Mouse (Mus musculus) midbrain, embryonic 15.5 days (tissue): ENCODE measurements at regions not wholly inside any gene's neighbourhood (a gene's known extent, or its start where the extent isn't known, plus 50 kb on each side); places are given as distances from the start of the nearest gene placed in this dataset.

Experiments
- ATAC-seq: fragments of 200-750 bp; cut with Nextera tagmentation; replicated peaks from 2 replicates; pipeline ENCODE4 v1.8.0; 2017; ENCODE audit warnings: moderate TSS enrichment
- H3K27ac ChIP-seq: fragments of 300-500 bp; sonication (generic); 2 replicates; pipeline ENCODE4 v1.5.1; 2015; ENCODE audit warnings: mild to moderate bottlenecking, inconsistent platforms
- H3K27me3 ChIP-seq: fragments of 300-500 bp; sonication (generic); replicated peaks from 2 replicates; pipeline ENCODE4 v1.6.1; 2015; ENCODE audit warnings: inconsistent platforms
- H3K36me3 ChIP-seq: fragments of 300-500 bp; sonication (generic); replicated peaks from 2 replicates; pipeline ENCODE4 v1.6.1; 2015; ENCODE audit warnings: inconsistent platforms
- H3K4me1 ChIP-seq: fragments of 300-500 bp; sonication (generic); 2 replicates; pipeline ENCODE4 v1.6.1; 2015; ENCODE audit warnings: inconsistent platforms
- H3K4me2 ChIP-seq: fragments of 300-500 bp; sonication (generic); 2 replicates; pipeline ENCODE4 v1.6.1; 2015; ENCODE audit warnings: inconsistent platforms, mild to moderate bottlenecking, moderate library complexity
- H3K4me3 ChIP-seq: fragments of 300-500 bp; sonication (generic); 2 replicates; pipeline ENCODE4 v1.5.1; 2015; ENCODE audit warnings: mild to moderate bottlenecking, inconsistent platforms
- H3K9ac ChIP-seq: fragments of 300-500 bp; sonication (generic); 2 replicates; pipeline ENCODE4 v1.6.1; 2015; ENCODE audit warnings: mild to moderate bottlenecking, inconsistent platforms
- H3K9me3 ChIP-seq: fragments of 300-500 bp; sonication (generic); 2 replicates; pipeline ENCODE4 v1.6.1; 2016; ENCODE audit warnings: inconsistent platforms
- WGBS: fragments of 180-500 bp; shearing (Covaris S2); methylation state at CpG from one replicate; pipeline ENCODE4 v1.1.7; 2015; ENCODE audit warnings: mixed read lengths; 5-methylcytosine and 5-hydroxymethylcytosine counted together

DNA sequence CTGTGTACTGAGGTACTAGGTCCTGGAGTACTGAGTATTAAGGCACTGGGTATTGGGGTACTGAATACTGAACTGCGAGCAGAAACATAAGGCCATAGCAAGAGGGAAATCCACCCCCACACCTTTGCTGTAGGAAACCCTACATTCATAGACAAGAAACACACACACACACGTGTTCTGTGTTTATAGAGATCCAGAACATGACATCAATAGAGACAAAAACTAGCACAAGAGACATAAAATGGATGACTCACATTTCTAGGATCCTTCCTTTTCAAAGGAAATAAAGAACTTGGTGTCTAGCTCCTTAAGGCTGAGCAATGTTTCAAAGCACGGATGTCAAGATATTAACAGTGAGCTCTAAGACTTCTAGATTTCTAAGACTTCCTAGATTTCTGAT is 49.9 kb upstream of the Nepro start:
- Histone ChIP-seq H3K36me3 (no peaks in the 10 kb centered on the region), H3K9me3 (no peaks in the 10 kb centered on the region), H3K4me1 (peaks cover 18% of the 10 kb centered on the region), H3K4me2 (no peak overlapping the region), H3K9ac (no peak overlapping the region), H3K27ac (no peak overlapping the region), H3K4me3 (no peak overlapping the region), H3K27me3 (no peaks in the 10 kb centered on the region)
- WGBS: 89% methylated on average over 3 of the region's 3 CpGs
- no peak for ATAC-seq

DNA sequence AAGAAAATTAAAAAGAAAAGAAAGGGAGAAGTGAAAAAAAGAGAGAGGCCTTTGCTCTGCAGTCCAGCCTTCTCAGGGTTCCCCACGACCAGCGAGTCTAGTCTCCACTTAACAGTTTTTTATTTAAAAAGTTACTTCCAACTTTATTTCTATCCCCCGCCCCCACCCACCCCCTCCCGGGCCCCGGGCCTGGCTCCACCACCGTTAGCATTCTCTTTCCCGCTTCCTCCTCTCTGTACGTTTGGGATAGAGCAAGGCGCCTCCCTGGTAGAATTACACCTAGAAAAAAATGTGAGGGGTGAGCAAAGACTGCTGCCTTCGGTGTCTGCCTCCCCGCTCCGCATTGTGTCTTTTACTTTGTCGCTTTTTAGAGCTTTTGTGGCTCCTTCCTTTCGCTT is 51.7 kb upstream of the Nepro start:
- ATAC-seq: peak; percentile 77
- Histone ChIP-seq H3K9me3 (no peaks in the 10 kb centered on the region), H3K4me2 (peak overlapping the region; percentile 33), H3K27ac (0 out of 2 replicates have a peak overlapping the region, but pooled peaks have one; percentile 14), H3K4me1 (peaks cover 12% of the 10 kb centered on the region), H3K4me3 (no peak overlapping the region), H3K27me3 (no peaks in the 10 kb centered on the region), H3K9ac (no peak overlapping the region), H3K36me3 (no peaks in the 10 kb centered on the region)
- WGBS: 3% methylated on average over 14 of the region's 14 CpGs

DNA sequence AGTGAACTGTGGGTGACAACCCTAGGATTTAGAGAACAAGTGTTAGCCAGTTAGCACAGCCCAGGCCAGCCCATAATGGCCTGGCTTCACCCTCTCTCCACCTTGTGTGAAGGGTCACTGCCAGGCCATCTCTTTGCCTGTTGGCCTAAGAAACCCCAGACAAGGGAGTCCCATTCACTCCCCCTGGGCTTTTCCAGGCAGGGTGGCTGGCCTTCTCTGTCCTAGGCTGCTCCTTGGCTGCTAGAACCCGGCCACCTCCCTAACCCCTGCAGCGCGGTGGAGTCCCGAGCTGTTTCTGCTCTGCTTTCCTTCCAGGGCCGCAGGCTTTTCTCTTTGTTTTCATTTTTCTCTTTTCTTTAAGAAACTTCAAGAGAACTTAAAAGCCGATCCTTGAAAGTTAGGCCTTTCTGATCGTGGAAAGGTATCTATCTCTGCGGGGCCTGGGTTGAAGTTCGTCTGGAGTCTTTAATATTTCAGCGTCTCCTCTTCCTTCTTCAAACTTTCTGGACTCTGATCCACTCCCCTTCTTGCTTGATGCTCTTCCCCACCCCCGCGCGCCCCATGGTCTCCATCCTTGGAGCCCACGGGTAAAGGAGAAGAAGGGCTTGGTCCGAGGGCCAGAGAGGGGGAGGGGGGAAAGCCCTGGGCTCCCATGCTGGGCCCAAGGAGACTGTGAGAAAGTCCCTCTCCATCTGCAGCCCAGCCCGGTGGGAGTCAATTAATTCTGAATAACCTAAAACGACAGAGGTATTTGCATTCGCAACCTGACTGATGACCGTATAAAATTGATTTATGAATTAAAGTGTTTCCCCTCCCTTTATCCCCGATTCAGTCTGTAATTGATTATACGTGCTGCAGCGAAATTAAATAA is 52.3 kb upstream of the Nepro start:
- H3K9ac ChIP-seq: no peak overlapping the region
- 6% methylated on average over 22 of the region's 22 CpGs for WGBS
- peak; percentile 87 for ATAC-seq
- peak overlapping the region; percentile 37 for H3K27ac ChIP-seq
- no peaks in the 10 kb centered on the region for H3K36me3 ChIP-seq
- H3K9me3 ChIP-seq: no peaks in the 10 kb centered on the region
- H3K4me1 ChIP-seq: peaks cover 12% of the 10 kb centered on the region
- no peaks in the 10 kb centered on the region for H3K27me3 ChIP-seq
- H3K4me2 ChIP-seq: peak overlapping the region; percentile 18
- no peak overlapping the region for H3K4me3 ChIP-seq

DNA sequence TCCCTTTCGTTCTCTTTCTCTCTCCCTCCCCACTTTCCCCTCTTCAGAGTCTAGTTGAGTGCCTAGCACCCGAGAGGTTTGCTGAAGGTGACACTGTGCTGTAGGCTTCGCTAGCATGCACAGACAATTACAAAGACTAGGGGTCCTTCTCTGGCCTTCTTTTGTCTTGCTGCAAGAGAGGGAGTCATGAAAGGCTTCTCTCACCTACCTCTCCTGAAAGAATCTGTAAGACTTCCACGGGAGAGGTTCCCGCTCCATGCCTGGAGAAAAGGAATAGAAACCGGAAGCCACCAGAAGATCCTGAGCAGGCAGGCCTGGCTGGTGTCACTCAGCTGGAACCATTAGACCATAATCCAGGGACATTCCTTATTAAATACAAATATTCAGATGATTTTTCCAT is 56.0 kb upstream of the Nepro start:
- no peak overlapping the region for H3K27ac ChIP-seq
- H3K9me3 ChIP-seq: no peaks in the 10 kb centered on the region
- no peak for ATAC-seq
- peaks cover 12% of the 10 kb centered on the region for H3K4me1 ChIP-seq
- H3K36me3 ChIP-seq: no peaks in the 10 kb centered on the region
- no peak overlapping the region for H3K4me2 ChIP-seq
- H3K27me3 ChIP-seq: no peaks in the 10 kb centered on the region
- WGBS: 80% methylated on average over 6 of the region's 6 CpGs
- H3K9ac ChIP-seq: no peak overlapping the region
- H3K4me3 ChIP-seq: no peak overlapping the region

DNA sequence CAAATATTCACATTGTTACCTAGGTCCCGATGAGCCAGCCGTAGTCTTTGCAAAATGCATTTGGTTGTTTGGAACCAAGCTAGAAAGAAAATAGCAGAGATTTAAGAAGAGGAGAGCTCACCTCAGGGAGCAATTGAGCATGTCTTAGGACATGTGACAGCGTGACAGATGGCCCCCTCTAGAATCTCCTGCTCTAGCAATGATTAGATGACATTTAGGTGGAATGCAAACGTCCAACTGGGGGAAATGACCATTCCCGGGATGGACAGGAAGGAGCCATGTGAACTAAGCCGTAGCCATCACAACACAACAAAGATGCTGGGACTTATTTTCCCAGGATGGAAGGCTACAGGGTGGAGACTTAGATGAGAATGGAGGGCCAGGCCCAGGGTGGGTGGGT is 57.0 kb upstream of the Nepro start:
- Histone ChIP-seq H3K27me3 (no peaks in the 10 kb centered on the region), H3K9ac (no peak overlapping the region), H3K4me3 (no peak overlapping the region), H3K36me3 (no peaks in the 10 kb centered on the region), H3K4me2 (no peak overlapping the region), H3K27ac (no peak overlapping the region), H3K4me1 (peaks cover 6% of the 10 kb centered on the region), H3K9me3 (no peaks in the 10 kb centered on the region)
- 61% methylated on average over 6 of the region's 6 CpGs for WGBS
- ATAC-seq: no peak

DNA sequence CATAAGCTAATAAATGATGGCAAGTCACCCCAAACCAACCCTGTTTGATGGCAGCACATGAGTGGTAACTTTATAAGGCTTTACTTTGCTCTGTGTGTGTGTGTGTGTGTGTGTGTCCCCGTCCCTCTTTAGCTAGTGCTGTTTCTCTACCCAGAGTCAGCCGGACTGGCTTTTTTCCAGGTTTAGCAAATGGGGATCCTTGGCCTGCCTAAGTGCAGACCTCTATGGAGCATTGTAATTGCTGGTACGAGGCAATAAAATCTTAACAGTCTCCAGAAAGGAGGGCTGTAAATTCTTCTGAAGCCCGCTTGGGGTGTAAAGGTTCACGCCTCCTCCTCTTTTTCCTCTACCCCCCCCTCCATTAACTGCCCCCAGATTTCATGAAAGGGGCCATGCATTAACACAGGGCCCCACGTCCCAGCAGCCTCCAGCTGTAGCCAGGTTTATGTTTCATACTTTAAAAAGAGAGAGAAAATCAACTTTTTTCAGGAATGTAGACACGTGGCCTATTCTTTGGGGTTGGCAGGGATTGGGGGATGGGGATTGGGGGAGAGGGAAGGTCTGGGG is 57.6 kb upstream of the Nepro start:
- ATAC-seq: peak; percentile 58; the same call in 1 of the 2 replicates

DNA sequence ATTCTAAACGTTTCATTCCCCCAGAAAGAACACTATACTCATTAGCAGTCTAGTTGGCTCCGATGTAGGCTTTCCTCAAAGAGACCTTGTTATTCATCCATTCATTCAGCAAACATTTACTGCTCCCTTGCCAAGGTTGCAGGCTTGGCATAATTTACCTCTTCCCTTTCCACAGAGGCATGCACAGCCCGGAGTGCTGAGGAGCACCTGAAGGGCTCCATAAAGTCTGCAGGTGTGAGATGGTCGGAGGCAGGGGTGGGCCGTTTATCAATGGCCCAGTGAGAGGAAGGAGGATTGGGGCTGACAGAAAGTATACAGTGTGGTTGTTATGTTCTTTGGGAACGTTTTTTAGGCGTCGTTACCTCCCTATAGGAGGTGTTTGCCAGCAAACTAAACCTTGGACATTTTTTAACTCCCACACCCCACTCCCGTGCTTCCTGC is 58.6 kb upstream of the Nepro start:
- Histone ChIP-seq H3K36me3 (no peaks in the 10 kb centered on the region), H3K4me3 (no peak overlapping the region), H3K27me3 (no peaks in the 10 kb centered on the region), H3K9ac (no peak overlapping the region), H3K4me2 (no peak overlapping the region), H3K27ac (no peak overlapping the region), H3K9me3 (no peaks in the 10 kb centered on the region), H3K4me1 (peaks cover 7% of the 10 kb centered on the region)
- 73% methylated on average over 9 of the region's 9 CpGs for WGBS
- no peak for ATAC-seq

More for the DNA sequence above, 57.6 kb upstream of the Nepro start:
- no peak overlapping the region for H3K27ac ChIP-seq
- H3K4me3 ChIP-seq: no peak overlapping the region
- H3K9me3 ChIP-seq: no peaks in the 10 kb centered on the region
- H3K9ac ChIP-seq: no peak overlapping the region
- no peaks in the 10 kb centered on the region for H3K27me3 ChIP-seq
- H3K4me1 ChIP-seq: peaks cover 2% of the 10 kb centered on the region
- 58% methylated on average over 7 of the region's 7 CpGs for WGBS
- no peak overlapping the region for H3K4me2 ChIP-seq
- no peaks in the 10 kb centered on the region for H3K36me3 ChIP-seq

DNA sequence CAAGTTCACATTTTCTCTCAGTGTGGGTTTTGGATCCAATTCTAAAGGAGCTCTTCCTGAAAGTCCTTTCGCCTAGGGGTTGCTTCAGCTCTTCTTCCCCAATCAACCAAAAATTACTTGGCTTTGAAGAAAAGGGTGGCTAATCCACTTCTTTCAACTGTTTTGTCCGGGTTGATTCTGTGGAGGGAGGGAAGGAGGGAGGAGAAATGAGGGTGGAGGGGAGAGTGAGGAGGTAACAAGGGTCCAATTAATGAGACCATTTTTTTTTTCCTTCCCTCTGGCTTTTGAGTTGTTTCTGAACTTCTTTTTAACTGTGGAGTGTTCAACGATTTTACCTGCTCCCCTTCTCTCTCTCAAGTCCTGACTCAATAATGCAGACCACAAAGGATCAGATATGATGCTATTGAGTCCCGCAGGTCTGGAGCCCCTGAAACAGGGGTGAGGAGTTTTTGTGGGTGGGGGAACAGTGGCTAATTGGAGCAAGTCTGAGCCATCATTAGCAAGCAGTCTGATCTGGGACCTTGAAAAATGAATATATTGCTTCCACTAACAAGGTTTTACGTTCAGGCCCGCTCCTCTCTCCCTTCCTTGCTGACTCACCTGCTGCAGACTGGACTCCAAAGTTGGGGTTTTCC is 61.0 kb upstream of the Nepro start:
- Histone ChIP-seq H3K4me2 (no peak overlapping the region), H3K4me3 (no peak overlapping the region), H3K4me1 (peaks cover 7% of the 10 kb centered on the region), H3K9ac (no peak overlapping the region), H3K9me3 (no peaks in the 10 kb centered on the region), H3K36me3 (no peaks in the 10 kb centered on the region), H3K27ac (no peak overlapping the region), H3K27me3 (no peaks in the 10 kb centered on the region)
- no peak for ATAC-seq
- WGBS: 58% methylated on average over 6 of the region's 6 CpGs

DNA sequence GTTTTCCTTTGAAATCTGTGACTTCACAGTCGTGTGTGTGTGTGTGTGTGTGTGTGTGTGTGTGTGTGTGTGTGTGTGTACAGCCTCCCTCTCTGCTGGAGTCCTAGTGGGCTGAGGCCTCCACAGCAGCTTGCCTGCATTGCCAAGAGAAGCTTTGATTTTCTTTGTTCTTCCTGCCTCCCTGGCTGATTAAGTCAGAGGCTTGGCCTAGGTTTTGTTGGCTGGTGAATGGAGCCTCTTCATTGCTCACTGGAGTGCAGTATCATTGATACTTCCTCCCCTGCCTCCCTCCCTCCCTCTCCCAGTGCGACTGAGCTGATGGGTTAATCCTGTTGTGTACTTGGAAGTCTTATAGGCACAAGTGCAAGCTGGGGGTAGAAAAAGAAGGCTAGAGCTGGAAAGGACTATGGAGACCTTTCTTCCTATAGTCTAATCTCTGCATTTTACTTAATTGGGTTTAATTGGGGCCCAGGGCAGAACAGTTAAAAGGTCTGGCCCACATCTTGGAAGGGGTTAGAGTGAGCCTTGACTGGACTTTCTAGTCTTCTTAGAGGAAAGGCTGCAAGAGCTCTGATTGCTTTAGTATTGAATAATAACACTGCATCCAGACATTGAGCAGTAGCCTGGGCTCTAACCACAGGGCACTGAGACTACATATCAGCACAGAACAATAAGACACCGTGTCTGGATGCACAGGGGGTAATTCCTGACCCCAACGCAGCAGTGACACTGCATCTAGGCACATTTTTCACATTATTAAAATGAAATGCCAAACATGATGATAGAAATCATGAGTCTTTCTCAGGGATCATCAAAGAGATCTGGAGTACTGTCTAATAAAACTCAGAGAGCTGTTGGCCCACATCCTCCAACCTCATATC is 62.9 kb upstream of the Nepro start:
- WGBS: 17% methylated on average over 4 of the region's 4 CpGs
- peak; percentile 88 for ATAC-seq
- H3K4me2 ChIP-seq: no peak overlapping the region

DNA sequence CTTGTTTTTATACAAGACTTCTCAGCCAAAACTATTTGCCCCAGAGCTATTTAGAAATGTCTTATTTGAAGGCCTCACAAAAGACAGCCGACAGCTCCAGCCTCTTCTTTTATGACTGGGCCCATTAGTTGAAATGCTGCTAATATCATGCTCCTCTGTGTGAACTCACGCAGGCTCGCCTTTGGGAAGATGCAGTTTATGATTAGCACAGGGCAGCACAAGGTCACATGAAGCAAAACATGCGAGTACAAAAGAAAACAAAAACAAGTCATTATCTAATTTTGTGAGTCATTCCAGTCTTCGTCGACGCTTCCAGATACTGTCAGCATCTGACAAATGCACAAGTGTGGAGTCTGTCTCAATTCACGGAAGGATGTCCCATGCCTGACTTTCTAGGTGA is 65.8 kb upstream of the Nepro start:
- Histone ChIP-seq H3K9me3 (no peaks in the 10 kb centered on the region), H3K9ac (no peak overlapping the region), H3K4me3 (no peak overlapping the region), H3K4me1 (peaks cover 7% of the 10 kb centered on the region), H3K27me3 (no peaks in the 10 kb centered on the region), H3K36me3 (no peaks in the 10 kb centered on the region), H3K4me2 (no peak overlapping the region), H3K27ac (no peak overlapping the region)
- no peak for ATAC-seq
- WGBS: 67% methylated on average over 8 of the region's 8 CpGs

More for the DNA sequence above, 62.9 kb upstream of the Nepro start:
- Histone ChIP-seq H3K27ac (peak overlapping the region; percentile 42; the same call in 1 of the 2 replicates), H3K9me3 (no peaks in the 10 kb centered on the region), H3K27me3 (no peaks in the 10 kb centered on the region), H3K4me3 (no peak overlapping the region), H3K4me1 (peaks cover 7% of the 10 kb centered on the region), H3K36me3 (no peaks in the 10 kb centered on the region), H3K9ac (no peak overlapping the region)

DNA sequence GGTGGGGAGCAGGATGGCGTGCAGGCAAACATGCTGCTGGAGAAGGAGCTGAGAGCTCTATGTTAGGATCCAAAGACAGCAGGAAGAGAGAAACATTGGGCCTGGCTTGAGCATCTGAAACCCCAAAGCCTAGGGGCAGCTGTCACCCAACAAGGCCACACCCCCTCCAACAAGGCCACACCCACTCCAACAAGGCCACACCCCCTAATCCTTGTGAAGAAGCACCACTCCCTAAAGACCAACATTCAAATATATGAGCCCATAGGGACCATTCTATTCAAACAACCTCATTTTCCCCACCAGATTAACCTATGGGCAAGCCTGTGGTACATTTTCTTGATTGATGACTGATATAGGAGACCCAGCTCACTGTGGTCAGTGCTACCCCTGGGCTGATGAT is 67.9 kb upstream of the Nepro start:
- H3K27me3 ChIP-seq: no peaks in the 10 kb centered on the region
- H3K27ac ChIP-seq: no peak overlapping the region
- peaks cover 3% of the 10 kb centered on the region for H3K4me1 ChIP-seq
- ATAC-seq: no peak
- no peak overlapping the region for H3K9ac ChIP-seq
- no peak overlapping the region for H3K4me3 ChIP-seq
- H3K4me2 ChIP-seq: no peak overlapping the region
- H3K36me3 ChIP-seq: no peaks in the 10 kb centered on the region
- H3K9me3 ChIP-seq: no peaks in the 10 kb centered on the region
- 100% methylated on average over 1 of the region's 1 CpGs for WGBS

DNA sequence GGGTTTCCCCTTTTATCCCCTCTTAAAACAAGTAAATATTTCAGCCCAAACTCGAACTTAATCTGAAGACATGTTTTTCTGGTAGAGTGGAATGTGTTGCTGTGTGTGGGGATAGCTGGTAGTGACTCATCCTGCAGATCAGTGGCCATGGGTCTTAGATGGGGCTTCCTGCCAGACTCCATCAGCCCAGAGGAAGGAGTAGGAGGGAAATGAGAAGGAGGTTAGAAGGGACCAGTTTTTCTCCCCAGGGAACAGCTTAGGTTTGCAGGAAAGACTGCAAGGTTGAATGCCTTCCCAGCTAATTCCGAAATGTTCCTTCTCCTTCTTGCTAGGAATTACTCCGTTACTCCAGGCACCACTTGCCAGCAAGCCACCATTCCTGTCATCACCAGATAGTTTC is 68.8 kb upstream of the Nepro start:
- H3K4me3 ChIP-seq: no peak overlapping the region
- H3K4me2 ChIP-seq: no peak overlapping the region
- H3K27ac ChIP-seq: no peak overlapping the region
- H3K4me1 ChIP-seq: no peaks in the 10 kb centered on the region
- no peak overlapping the region for H3K9ac ChIP-seq
- no peaks in the 10 kb centered on the region for H3K27me3 ChIP-seq
- no peaks in the 10 kb centered on the region for H3K9me3 ChIP-seq
- WGBS: 71% methylated on average over 3 of the region's 3 CpGs
- H3K36me3 ChIP-seq: no peaks in the 10 kb centered on the region
- ATAC-seq: no peak
